Mouse (Mus musculus): ENCODE data around the gene Rerg. TPM values are rescaled to one million over a fixed set of nuclear protein-coding genes. Genes with fewer than 3 reads are reported as not detected.

Rerg gene
- polyA plus RNA-seq, 1 experiment from 2014 or later, result 16.2 TPM

DNA sequence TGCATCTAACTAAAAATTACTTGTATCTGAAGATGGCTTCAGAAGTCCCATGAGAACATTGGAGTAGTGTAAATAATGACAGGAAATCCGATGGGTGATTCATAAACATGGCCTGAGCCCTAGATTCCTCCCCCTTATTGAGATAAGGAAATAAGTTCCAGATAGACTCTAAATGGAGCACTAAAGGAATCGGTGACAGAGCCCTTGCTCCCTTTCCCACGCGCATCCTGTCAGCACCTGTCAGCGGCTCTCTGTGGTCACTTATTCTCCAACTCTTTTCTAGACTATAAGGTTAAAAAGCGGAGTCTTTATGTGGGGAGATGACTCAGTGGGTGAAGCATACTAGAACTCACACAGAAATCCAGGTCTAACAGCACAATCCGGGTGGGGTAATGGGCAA is 104.8 kb downstream of the Rerg start:
- Histone ChIP-seq H3K9ac (replicated peaks; ENCODE audit: low read length) (no peak overlapping the region), H3K27ac (ENCODE audit: low read length) (no peak overlapping the region), H3K4me3 (ENCODE audit: low read length) (no peak overlapping the region), H3K4me1 (ENCODE audit: insufficient read depth, low read length) (no peaks in the 10 kb centered on the region; the same call in 1 of the 2 replicates), H3K9me3 (ENCODE audit: low read length) (no peaks in the 10 kb centered on the region), H3K4me2 (replicated peaks; ENCODE audit: low read depth, low read length) (no peak overlapping the region), H3K36me3 (ENCODE audit: insufficient read depth, low read length) (no peaks in the 10 kb centered on the region), H3K27me3 (ENCODE audit: insufficient read depth, low read length) (no peaks in the 10 kb centered on the region)
- no peak for ATAC-seq (ENCODE audit: low FRiP score, low TSS enrichment)
- WGBS, result 62% methylated on average over 7 of the region's 7 CpGs

- Histone ChIP-seq H3K36me3 (ENCODE audit: insufficient read depth, low read length) (no peaks in the 10 kb centered on the region), H3K9ac (replicated peaks; ENCODE audit: low read length) (no peak overlapping the region), H3K4me3 (ENCODE audit: low read length) (no peak overlapping the region), H3K4me2 (replicated peaks; ENCODE audit: low read depth, low read length) (no peak overlapping the region), H3K27ac (ENCODE audit: low read length) (no peak overlapping the region), H3K27me3 (ENCODE audit: insufficient read depth, low read length) (no peaks in the 10 kb centered on the region), H3K4me1 (ENCODE audit: insufficient read depth, low read length) (no peaks in the 10 kb centered on the region; the same call in 1 of the 2 replicates), H3K9me3 (ENCODE audit: low read length) (no peaks in the 10 kb centered on the region)
- ATAC-seq (ENCODE audit: low FRiP score, low TSS enrichment), result no peak
- 85% methylated on average over 14 of the region's 14 CpGs for WGBS
Measured at GRCm38 (mm10) chr6:137064786-137065185, 105.5 kb downstream of the Rerg start.

DNA sequence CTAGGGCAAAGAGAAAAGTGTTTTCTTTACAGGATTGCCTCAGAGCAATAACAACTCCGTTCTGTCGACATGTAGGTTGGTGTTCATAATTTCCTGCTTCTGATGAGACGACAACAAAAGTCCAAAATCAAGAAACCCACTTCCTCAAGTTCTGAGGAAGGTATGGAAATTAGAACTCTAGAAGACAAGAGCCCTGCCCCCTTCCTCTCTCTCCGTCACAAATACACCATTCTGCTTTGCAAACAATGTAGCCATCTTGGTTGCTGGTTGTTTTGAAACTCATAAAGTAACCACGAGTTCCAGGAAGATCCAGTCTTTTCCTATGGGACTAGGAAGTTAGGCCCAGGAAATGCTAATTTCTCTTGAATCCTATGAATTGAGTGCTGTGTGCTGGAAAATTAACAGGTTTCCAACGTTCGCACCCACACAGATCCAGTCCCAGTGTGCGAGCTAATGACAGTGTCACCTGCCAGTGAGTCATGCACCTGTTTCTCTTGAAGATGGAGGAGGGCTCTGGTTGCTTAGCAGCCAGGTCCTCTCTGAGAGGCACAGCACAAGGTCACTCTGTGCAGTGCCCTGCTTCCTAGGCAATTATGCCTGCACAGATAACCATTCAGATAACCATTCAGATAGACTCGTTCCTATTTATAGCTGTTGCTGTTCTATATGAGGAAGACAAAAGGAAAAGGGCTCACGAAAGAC is 106.9 kb downstream of the Rerg start:
- 60% methylated on average over 10 of the region's 10 CpGs for WGBS
- no peak overlapping the region for H3K27ac ChIP-seq (ENCODE audit: low read length)
- H3K36me3 ChIP-seq (ENCODE audit: insufficient read depth, low read length), result no peaks in the 10 kb centered on the region
- H3K4me1 ChIP-seq (ENCODE audit: insufficient read depth, low read length), result no peaks in the 10 kb centered on the region; the same call in 1 of the 2 replicates
- no peaks in the 10 kb centered on the region for H3K9me3 ChIP-seq (ENCODE audit: low read length)
- H3K27me3 ChIP-seq (ENCODE audit: insufficient read depth, low read length), result no peaks in the 10 kb centered on the region
- peak; percentile 21; the same call in 1 of the 2 replicates for ATAC-seq (ENCODE audit: low FRiP score, low TSS enrichment)
- H3K4me2 ChIP-seq (replicated peaks; ENCODE audit: low read depth, low read length), result no peak overlapping the region
- no peak overlapping the region for H3K4me3 ChIP-seq (ENCODE audit: low read length)
- no peak overlapping the region for H3K9ac ChIP-seq (replicated peaks; ENCODE audit: low read length)

DNA sequence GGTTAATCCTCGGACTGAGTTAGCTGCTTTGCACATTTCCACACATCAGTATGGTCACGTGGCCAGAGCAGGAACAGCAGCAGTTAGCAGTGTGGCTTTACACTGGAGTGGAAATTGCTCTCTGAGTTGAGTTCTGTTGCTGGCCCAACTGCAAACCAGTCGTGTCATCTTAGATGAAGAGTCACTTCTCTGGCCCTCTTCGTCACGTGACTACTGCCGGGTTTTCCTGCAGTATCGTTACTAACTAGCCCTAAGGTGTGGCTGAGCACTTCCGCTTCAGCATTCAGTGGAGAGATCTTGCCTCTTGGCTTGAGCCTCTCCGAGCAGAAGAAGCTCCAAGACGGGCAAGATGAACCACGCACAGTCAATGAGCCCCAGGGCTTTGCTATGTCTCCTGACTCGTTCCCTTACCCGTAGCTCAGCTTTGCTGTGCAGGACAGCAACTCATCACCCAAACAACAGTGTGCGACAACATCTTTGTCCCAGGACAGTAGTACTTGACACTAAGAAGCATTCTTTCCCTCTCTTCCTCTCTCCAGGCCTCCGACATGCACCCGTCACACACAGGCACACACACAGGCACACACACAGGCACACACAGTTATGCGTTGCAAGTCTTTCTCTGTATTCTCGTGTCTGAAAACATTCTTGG is 108.3 kb downstream of the Rerg start:
- H3K27ac ChIP-seq (ENCODE audit: low read length), result no peak overlapping the region
- no peaks in the 10 kb centered on the region; the same call in 1 of the 2 replicates for H3K4me1 ChIP-seq (ENCODE audit: insufficient read depth, low read length)
- no peaks in the 10 kb centered on the region for H3K36me3 ChIP-seq (ENCODE audit: insufficient read depth, low read length)
- ATAC-seq (ENCODE audit: low FRiP score, low TSS enrichment), result no peak
- H3K4me2 ChIP-seq (replicated peaks; ENCODE audit: low read depth, low read length), result no peak overlapping the region
- 87% methylated on average over 18 of the region's 18 CpGs for WGBS
- no peaks in the 10 kb centered on the region for H3K9me3 ChIP-seq (ENCODE audit: low read length)
- H3K4me3 ChIP-seq (ENCODE audit: low read length), result no peak overlapping the region
- H3K27me3 ChIP-seq (ENCODE audit: insufficient read depth, low read length), result no peaks in the 10 kb centered on the region
- H3K9ac ChIP-seq (replicated peaks; ENCODE audit: low read length), result no peak overlapping the region

GRCm38 (mm10) chr6:137060595-137060994 is 109.7 kb downstream of the Rerg start:
- ATAC-seq (ENCODE audit: low FRiP score, low TSS enrichment), result no peak
- Histone ChIP-seq H3K27ac (ENCODE audit: low read length) (no peak overlapping the region), H3K27me3 (ENCODE audit: insufficient read depth, low read length) (no peaks in the 10 kb centered on the region), H3K36me3 (ENCODE audit: insufficient read depth, low read length) (0 out of 2 replicates have a peak, but pooled peaks cover 2% of the 10 kb centered on the region), H3K9me3 (ENCODE audit: low read length) (no peaks in the 10 kb centered on the region), H3K4me2 (replicated peaks; ENCODE audit: low read depth, low read length) (no peak overlapping the region), H3K9ac (replicated peaks; ENCODE audit: low read length) (no peak overlapping the region), H3K4me3 (ENCODE audit: low read length) (no peak overlapping the region), H3K4me1 (ENCODE audit: insufficient read depth, low read length) (no peaks in the 10 kb centered on the region; the same call in 1 of the 2 replicates)
- WGBS, result 82% methylated on average over 5 of the region's 5 CpGs

DNA sequence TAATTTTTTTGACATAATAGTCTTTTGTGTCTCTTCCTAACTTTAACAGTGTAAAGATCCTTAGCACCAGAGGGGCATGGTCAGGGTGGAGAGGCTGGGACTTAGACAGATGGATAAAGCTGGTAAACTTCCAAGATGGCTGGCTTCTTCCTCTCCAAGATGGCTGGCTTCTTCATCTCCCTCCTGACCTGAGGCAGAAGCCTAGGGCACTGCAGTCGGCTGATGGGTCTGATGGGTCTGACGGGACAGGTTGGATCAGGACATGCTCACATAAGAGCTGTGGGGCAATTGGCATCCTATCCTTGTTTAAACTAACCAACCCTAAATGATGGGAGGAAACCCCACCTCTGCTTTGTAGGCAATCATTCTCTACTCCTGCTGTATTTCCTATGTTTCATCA is 112.0 kb downstream of the Rerg start:
- 87% methylated on average over 2 of the region's 2 CpGs for WGBS

DNA sequence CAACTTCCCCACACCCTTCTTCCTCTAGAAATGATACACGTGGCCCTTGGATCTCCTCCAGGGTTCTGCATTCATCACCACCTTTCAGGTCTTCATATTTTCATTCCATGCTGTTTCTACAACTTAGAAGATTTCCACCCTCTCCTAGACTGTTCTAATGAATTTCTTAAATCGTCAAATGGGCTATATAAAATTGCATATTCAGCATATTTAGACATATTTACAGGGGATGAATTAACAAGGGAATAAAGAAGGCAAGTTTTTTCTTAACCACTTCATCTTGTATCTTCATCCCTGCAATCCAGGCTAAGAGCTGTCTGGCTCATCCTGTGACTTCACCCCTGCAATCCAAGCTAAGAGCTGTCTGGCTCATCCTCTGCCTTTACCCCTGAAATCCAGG is 116.2 kb downstream of the Rerg start:
- H3K4me1 ChIP-seq (ENCODE audit: insufficient read depth, low read length), result no peaks in the 10 kb centered on the region
- no peak for ATAC-seq (ENCODE audit: low FRiP score, low TSS enrichment)
- H3K4me2 ChIP-seq (replicated peaks; ENCODE audit: low read depth, low read length), result no peak overlapping the region
- H3K4me3 ChIP-seq (ENCODE audit: low read length), result no peak overlapping the region
- H3K9me3 ChIP-seq (ENCODE audit: low read length), result peaks cover 5% of the 10 kb centered on the region; the same call in 1 of the 2 replicates
- no peak overlapping the region for H3K27ac ChIP-seq (ENCODE audit: low read length)
- WGBS, result 80% methylated on average over 2 of the region's 2 CpGs
- no peaks in the 10 kb centered on the region for H3K27me3 ChIP-seq (ENCODE audit: insufficient read depth, low read length)
- H3K36me3 ChIP-seq (ENCODE audit: insufficient read depth, low read length), result 0 out of 2 replicates have a peak, but pooled peaks cover 2% of the 10 kb centered on the region
- no peak overlapping the region for H3K9ac ChIP-seq (replicated peaks; ENCODE audit: low read length)

More for the DNA sequence above, 112.0 kb downstream of the Rerg start:
- Histone ChIP-seq H3K27me3 (ENCODE audit: insufficient read depth, low read length) (no peaks in the 10 kb centered on the region), H3K4me1 (ENCODE audit: insufficient read depth, low read length) (no peaks in the 10 kb centered on the region), H3K4me3 (ENCODE audit: low read length) (no peak overlapping the region), H3K9me3 (ENCODE audit: low read length) (no peaks in the 10 kb centered on the region), H3K4me2 (replicated peaks; ENCODE audit: low read depth, low read length) (no peak overlapping the region), H3K36me3 (ENCODE audit: insufficient read depth, low read length) (0 out of 2 replicates have a peak, but pooled peaks cover 2% of the 10 kb centered on the region), H3K27ac (ENCODE audit: low read length) (no peak overlapping the region), H3K9ac (replicated peaks; ENCODE audit: low read length) (no peak overlapping the region)
- ATAC-seq (ENCODE audit: low FRiP score, low TSS enrichment), result no peak

DNA sequence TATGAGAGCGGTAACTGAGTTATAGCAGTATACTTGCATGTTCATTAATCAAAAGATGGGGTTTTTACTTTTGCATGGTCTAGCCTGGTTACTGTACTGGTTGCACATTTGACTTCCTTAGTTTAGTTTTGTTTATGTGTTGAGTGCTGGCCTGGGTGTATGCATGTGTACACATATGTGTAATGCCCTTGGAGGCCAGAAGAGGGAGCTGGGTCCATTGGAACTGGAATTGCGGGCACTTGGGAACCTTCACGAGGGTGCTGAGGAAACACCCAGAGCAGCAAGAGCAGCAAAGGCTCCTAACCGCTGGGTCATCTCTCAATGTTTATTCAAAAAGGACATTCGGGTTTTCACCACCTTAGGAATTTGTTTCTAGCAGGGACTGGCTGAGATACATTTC is 116.8 kb downstream of the Rerg start:
- 77% methylated on average over 5 of the region's 5 CpGs for WGBS
- Histone ChIP-seq H3K4me3 (ENCODE audit: low read length) (no peak overlapping the region), H3K9me3 (ENCODE audit: low read length) (peaks cover 5% of the 10 kb centered on the region; the same call in 1 of the 2 replicates), H3K4me1 (ENCODE audit: insufficient read depth, low read length) (no peaks in the 10 kb centered on the region), H3K27ac (ENCODE audit: low read length) (no peak overlapping the region), H3K4me2 (replicated peaks; ENCODE audit: low read depth, low read length) (no peak overlapping the region), H3K36me3 (ENCODE audit: insufficient read depth, low read length) (0 out of 2 replicates have a peak, but pooled peaks cover 2% of the 10 kb centered on the region), H3K27me3 (ENCODE audit: insufficient read depth, low read length) (no peaks in the 10 kb centered on the region), H3K9ac (replicated peaks; ENCODE audit: low read length) (no peak overlapping the region)
- no peak for ATAC-seq (ENCODE audit: low FRiP score, low TSS enrichment)

- H3K4me2 ChIP-seq (replicated peaks; ENCODE audit: low read depth, low read length), result no peak overlapping the region
- H3K36me3 ChIP-seq (ENCODE audit: insufficient read depth, low read length), result 0 out of 2 replicates have a peak, but pooled peaks cover 2% of the 10 kb centered on the region
- ATAC-seq (ENCODE audit: low FRiP score, low TSS enrichment), result no peak
- 95% methylated on average over 9 of the region's 9 CpGs for WGBS
- no peak overlapping the region for H3K9ac ChIP-seq (replicated peaks; ENCODE audit: low read length)
- no peaks in the 10 kb centered on the region for H3K4me1 ChIP-seq (ENCODE audit: insufficient read depth, low read length)
- peaks cover 5% of the 10 kb centered on the region; the same call in 1 of the 2 replicates for H3K9me3 ChIP-seq (ENCODE audit: low read length)
- H3K4me3 ChIP-seq (ENCODE audit: low read length), result no peak overlapping the region
- H3K27me3 ChIP-seq (ENCODE audit: insufficient read depth, low read length), result no peaks in the 10 kb centered on the region
- no peak overlapping the region for H3K27ac ChIP-seq (ENCODE audit: low read length)
Measured at GRCm38 (mm10) chr6:137053006-137053405, 117.3 kb downstream of the Rerg start.

DNA sequence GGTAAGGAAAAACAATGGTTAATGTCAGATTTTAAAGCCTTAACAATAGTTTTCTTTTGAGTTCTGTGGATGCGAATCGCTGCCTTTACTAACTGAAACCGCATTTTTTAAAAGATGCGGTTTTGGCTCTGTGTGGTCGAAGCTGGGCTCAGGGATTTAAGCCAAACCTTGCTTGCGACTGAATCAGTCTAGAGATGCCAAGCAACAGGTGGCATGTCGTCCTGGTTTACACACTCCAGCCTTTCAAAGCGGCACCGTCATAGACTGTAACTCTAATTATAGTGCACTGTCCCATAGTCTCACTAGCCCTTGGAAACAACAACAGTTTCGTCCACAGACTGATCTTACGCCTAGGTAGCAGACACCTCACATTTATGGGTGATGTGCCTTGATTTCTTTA is 123.3 kb downstream of the Rerg start:
- Histone ChIP-seq H3K36me3 (ENCODE audit: insufficient read depth, low read length) (no peaks in the 10 kb centered on the region), H3K9ac (replicated peaks; ENCODE audit: low read length) (no peak overlapping the region), H3K4me2 (replicated peaks; ENCODE audit: low read depth, low read length) (no peak overlapping the region), H3K27ac (ENCODE audit: low read length) (no peak overlapping the region), H3K4me3 (ENCODE audit: low read length) (no peak overlapping the region), H3K4me1 (ENCODE audit: insufficient read depth, low read length) (no peaks in the 10 kb centered on the region), H3K9me3 (ENCODE audit: low read length) (peaks cover 5% of the 10 kb centered on the region; the same call in 1 of the 2 replicates), H3K27me3 (ENCODE audit: insufficient read depth, low read length) (no peaks in the 10 kb centered on the region)
- ATAC-seq (ENCODE audit: low FRiP score, low TSS enrichment), result no peak
- 88% methylated on average over 11 of the region's 11 CpGs for WGBS

All from kidney, embryonic 16.5 days (tissue).